Mouse (Mus musculus): ENCODE results near the gene Dolpp1. TPM values are rescaled to one million over a fixed set of nuclear protein-coding genes. Genes with fewer than 3 reads are reported as not detected.

The Dolpp1 gene
- polyA plus RNA-seq, 1 experiment from 2014 or later = 52.3 TPM

Small RNA genes lying within 50 kb of the gene (microRNA-seq; reads per million reads assigned to microRNA genes)
- not detected for gene Gm47292

Other genes starting within 250 kb of the Dolpp1 start
- gene Endog, start 220.8 kb upstream of the Dolpp1 start, polyA plus RNA-seq (2016; fragmentation: Nextera tagmentation; extraction: Ambion mirVana) = 17.1 and 17.7 TPM in 2 replicates
- 59.4 and 61.0 TPM in 2 replicates for gene Spout1, start 213.8 kb upstream of the Dolpp1 start, polyA plus RNA-seq (2016; fragmentation: Nextera tagmentation; extraction: Ambion mirVana)
- 12.5 and 12.7 TPM in 2 replicates for gene Kyat1, start 186.4 kb upstream of the Dolpp1 start, polyA plus RNA-seq (2016; fragmentation: Nextera tagmentation; extraction: Ambion mirVana)
- 30.6 and 43.0 TPM in 2 replicates for gene Lrrc8a, start 154.5 kb upstream of the Dolpp1 start, polyA plus RNA-seq (2016; fragmentation: Nextera tagmentation; extraction: Ambion mirVana)
- gene Gm28035, start 151.7 kb upstream of the Dolpp1 start, polyA plus RNA-seq (2016; fragmentation: Nextera tagmentation; extraction: Ambion mirVana) = 0.17 and 0.34 TPM in 2 replicates
- gene Phyhd1, start 126.1 kb upstream of the Dolpp1 start, polyA plus RNA-seq (2016; fragmentation: Nextera tagmentation; extraction: Ambion mirVana) = 3.8 and 4.2 TPM in 2 replicates
- not detected in 2 replicates for gene Gm28038, start 111.2 kb upstream of the Dolpp1 start, polyA plus RNA-seq (2016; fragmentation: Nextera tagmentation; extraction: Ambion mirVana)
- gene Dolk, start 105.9 kb upstream of the Dolpp1 start, polyA plus RNA-seq (2016; fragmentation: Nextera tagmentation; extraction: Ambion mirVana) = 27.5 and 28.8 TPM in 2 replicates
- 26.4 and 34.4 TPM in 2 replicates for gene Nup188, start 105.9 kb upstream of the Dolpp1 start, polyA plus RNA-seq (2016; fragmentation: Nextera tagmentation; extraction: Ambion mirVana)
- 105 and 118 TPM in 2 replicates for gene Sh3glb2, start 32.9 kb upstream of the Dolpp1 start, polyA plus RNA-seq (2016; fragmentation: Nextera tagmentation; extraction: Ambion mirVana)
- gene Miga2, start 28.0 kb upstream of the Dolpp1 start, polyA plus RNA-seq (2016; fragmentation: Nextera tagmentation; extraction: Ambion mirVana) = 28.5 and 31.8 TPM in 2 replicates
- gene Crat, start 23.6 kb downstream of the Dolpp1 start, polyA plus RNA-seq (2016; fragmentation: Nextera tagmentation; extraction: Ambion mirVana) = 26.0 and 27.7 TPM in 2 replicates
- 129 and 135 TPM in 2 replicates for gene Ptpa, start 23.8 kb downstream of the Dolpp1 start, polyA plus RNA-seq (2016; fragmentation: Nextera tagmentation; extraction: Ambion mirVana)
- gene Ier5l, start 82.0 kb downstream of the Dolpp1 start, polyA plus RNA-seq (2016; fragmentation: Nextera tagmentation; extraction: Ambion mirVana) = 5.7 and 5.8 TPM in 2 replicates
- 0.57 and 1.3 TPM in 2 replicates for gene Cstad, start 202.8 kb downstream of the Dolpp1 start, polyA plus RNA-seq (2016; fragmentation: Nextera tagmentation; extraction: Ambion mirVana)